Mouse (Mus musculus): ENCODE measurements around the gene Spata18.

The Spata18 gene

DNA sequence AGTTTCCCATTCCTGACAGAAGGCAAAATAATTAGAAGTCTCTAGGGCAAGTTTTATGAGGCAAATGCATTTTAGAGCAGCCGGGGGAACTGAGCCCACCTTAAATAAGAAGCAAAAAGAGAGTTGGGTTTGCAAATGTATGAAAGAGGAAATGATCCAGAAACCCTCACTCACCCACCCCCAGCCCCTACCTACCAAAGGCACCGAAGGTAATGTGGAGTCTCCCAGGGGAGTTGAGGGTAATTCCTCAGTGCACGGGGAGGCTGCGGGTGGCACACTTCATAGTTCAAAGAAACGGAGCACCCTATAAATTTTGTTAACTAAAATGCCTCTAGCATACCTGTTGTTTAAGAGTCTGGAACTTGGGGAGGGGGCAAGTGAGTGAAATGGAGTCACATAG is 54.1 kb downstream of the Spata18 start:
- no peak for DNase-seq (ENCODE audit: extremely low read depth, insufficient read length, low spot score)

DNA sequence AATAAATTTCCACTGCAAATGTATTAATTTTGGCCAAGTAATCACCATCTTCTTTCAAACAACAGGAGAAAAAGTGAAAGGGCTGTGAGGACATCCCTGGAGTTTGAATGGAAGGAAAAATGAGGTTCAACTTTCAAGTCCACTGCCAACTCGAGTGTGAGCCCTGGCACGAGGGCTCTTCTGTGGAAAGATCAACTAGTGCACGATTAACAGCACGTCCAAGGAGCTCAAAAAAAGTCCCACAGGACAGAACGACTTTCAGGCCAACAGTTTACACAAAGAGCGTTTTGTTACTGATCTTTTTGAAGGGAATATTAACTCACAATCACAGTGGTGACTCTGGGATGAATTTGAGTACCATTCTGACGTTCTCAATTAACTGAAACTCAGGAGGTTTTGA is 61.7 kb downstream of the Spata18 start:
- DNase-seq (ENCODE audit: extremely low read depth, insufficient read length, low spot score) = no peak

DNA sequence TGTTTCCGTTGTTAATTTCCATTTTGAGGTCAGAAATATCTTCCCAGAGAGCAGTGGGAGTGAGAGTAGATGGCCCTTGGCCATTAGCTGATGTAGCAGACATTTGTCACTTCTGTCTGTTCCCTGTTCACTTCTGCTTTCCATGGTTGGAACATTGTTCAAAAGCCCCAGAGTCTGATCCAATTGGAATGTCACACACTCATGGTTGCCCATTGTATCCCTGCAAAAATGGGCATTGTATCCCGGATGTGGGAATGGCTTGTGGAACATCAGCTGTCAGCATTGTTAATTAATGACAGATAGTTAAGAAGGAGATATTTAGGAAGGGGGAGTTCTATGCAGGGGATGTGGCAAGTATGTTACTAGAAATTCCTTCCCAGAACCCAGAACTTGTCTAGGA is 65.8 kb downstream of the Spata18 start:
- no peak for DNase-seq (ENCODE audit: extremely low read depth, insufficient read length, low spot score)

DNA sequence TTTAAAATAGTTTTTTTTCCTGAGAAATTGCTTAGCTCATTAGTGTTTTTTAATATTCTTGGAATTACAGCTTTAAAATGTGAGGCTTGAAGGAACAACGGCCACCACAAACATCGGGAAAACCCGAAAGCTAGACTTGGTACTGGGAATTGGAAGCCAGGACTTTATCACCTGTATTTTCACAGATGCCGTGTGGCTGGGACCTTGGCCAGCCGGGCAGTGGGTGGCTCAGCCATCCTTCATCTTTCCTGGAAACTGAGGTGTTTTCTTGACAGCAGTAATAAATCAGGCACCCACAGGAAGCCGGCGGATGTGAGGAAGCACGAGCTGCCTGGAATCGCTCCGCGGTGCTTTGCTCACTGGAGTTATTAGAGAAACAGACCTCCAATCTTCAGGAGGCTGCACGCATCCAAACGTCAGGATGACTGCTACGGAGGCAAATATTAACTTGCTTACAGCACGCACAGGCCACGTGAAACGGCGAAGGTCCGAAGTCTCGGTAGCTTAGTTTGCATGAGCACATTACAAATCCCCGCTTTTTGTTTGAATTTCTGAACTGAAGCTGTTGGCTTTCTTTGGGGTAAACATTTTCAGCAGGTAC is 70.6 kb downstream of the Spata18 start:
- no peak for DNase-seq (ENCODE audit: extremely low read depth, insufficient read length, low spot score)

DNA sequence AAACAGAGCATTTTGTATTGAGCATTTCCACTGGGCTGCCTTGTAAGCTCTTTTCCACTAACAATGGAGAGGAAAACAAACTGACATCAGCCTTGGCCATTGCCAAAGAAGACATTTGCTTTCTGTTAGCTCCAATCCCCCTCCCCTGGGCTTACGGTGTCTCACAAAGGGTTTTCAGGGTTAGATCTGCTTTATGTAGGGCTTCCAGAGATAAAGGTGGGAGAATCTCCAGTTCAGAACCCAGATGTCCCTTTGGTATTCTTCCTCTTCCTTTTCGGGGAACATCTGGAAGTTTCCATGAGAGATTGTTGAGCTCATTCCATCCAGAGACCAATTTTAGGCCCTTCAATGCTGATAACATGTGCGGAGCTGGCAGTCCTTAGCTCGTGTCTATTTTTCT is 74.8 kb downstream of the Spata18 start:
- DNase-seq (ENCODE audit: extremely low read depth, insufficient read length, low spot score) = no peak

DNA sequence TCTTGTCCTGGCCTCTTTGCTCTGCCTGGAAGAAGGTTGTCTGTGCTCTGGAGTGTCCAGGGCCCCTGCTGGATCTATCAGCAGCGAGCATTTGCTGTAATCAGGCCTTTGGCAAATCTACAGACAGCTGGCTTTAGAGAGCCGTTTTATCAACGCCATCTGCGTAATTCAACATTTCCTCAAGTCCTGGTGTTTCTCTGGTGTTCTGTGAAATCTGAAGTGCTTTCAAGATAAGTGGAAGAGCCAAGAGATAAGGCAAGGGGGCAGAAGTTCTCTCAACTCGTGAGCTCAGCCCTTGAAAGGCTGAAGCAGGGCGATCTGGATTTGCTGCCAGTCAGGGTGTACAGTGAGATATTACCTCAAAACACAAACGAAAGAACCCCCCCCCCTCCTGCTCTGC is 77.5 kb downstream of the Spata18 start:
- no peak for DNase-seq (ENCODE audit: extremely low read depth, insufficient read length, low spot score)
